Mouse (Mus musculus) olfactory bulb, adult 2 months (tissue): ENCODE data around the gene Tenm2. TPM values are rescaled to one million over a fixed set of nuclear protein-coding genes. Genes with fewer than 3 reads are reported as not detected.
A peak's percentile ranks its signal among the peaks of the same experiment; 100 is the strongest.

ENCODE experiments used
- H3K27ac ChIP-seq: fragments of 200-500 bp; 2 replicates; pipeline ENCODE4 v1.5.1; 2012; ENCODE audit warnings: low read depth, low read length; ENCODE audit not compliant: insufficient read depth
- H3K4me1 ChIP-seq: fragments of 200-500 bp; 2 replicates; pipeline ENCODE4 v1.6.1; 2012; ENCODE audit warnings: low read length; ENCODE audit not compliant: control insufficient read depth, insufficient read depth
- H3K4me3 ChIP-seq: fragments of 200-500 bp; 2 replicates; pipeline ENCODE4 v1.5.1; 2012; ENCODE audit warnings: mild to moderate bottlenecking, low read depth, low read length, moderate library complexity; ENCODE audit not compliant: insufficient read depth
- CTCF ChIP-seq: fragments of 200-500 bp; IDR thresholded peaks from 2 replicates; pipeline ENCODE4 v1.5.1; 2012; ENCODE audit warnings: low read depth, mild to moderate bottlenecking, low read length, moderate library complexity; ENCODE audit not compliant: insufficient read depth
- POLR2A ChIP-seq: fragments of 200-500 bp; IDR thresholded peaks from 2 replicates; pipeline ENCODE4 v1.6.1; 2012; ENCODE audit warnings: mild to moderate bottlenecking, low read depth, low read length, moderate library complexity; ENCODE audit not compliant: insufficient read depth
- WGBS: fragments of 180-500 bp; shearing (Covaris S2); methylation state at CpG from one replicate; pipeline ENCODE4 v1.1.7; 2018; 5-methylcytosine and 5-hydroxymethylcytosine counted together
- polyA plus RNA-seq: library from polyadenylated mRNA; stranded (reverse); fragments of >200 nt; gene quantifications from 2 replicates; pipeline ENCODE4 v1.2.4, GENCODE M21; 2012; ENCODE audit warnings: low replicate concordance; ENCODE audit not compliant: missing spikeins, insufficient read depth, insufficient read length

Tenm2 gene
- polyA plus RNA-seq, 1 experiment, result not detected

GRCm38 (mm10) chr11:36697816-36698215 is 537.9 kb downstream of the Tenm2 start:
- no peak overlapping the region for H3K4me3 ChIP-seq
- TF ChIP-seq POLR2A (no peak), CTCF (no peak)
- no peak overlapping the region for H3K27ac ChIP-seq
- 74% methylated on average over 8 of the region's 8 CpGs for WGBS
- no peaks in the 10 kb centered on the region for H3K4me1 ChIP-seq

- 54% methylated on average over 10 of the region's 10 CpGs for WGBS
- Histone ChIP-seq H3K27ac (no peak overlapping the region), H3K4me1 (no peaks in the 10 kb centered on the region), H3K4me3 (no peak overlapping the region)
- no peak for TF ChIP-seq CTCF
- no peak for TF ChIP-seq POLR2A
Measured at GRCm38 (mm10) chr11:36697021-36697639, 538.6 kb downstream of the Tenm2 start.

GRCm38 (mm10) chr11:36694810-36695209 is 541.0 kb downstream of the Tenm2 start:
- H3K4me3 ChIP-seq, result no peak overlapping the region
- H3K4me1 ChIP-seq, result no peaks in the 10 kb centered on the region; the same call in 1 of the 2 replicates
- H3K27ac ChIP-seq, result no peak overlapping the region
- no peak for TF ChIP-seq CTCF
- 41% methylated on average over 8 of the region's 8 CpGs for WGBS

GRCm38 (mm10) chr11:36692637-36693036 is 543.1 kb downstream of the Tenm2 start:
- 49% methylated on average over 3 of the region's 3 CpGs for WGBS
- H3K4me3 ChIP-seq, result no peak overlapping the region
- no peaks in the 10 kb centered on the region; the same call in 1 of the 2 replicates for H3K4me1 ChIP-seq
- TF ChIP-seq POLR2A (no peak), CTCF (no peak)
- no peak overlapping the region for H3K27ac ChIP-seq

DNA sequence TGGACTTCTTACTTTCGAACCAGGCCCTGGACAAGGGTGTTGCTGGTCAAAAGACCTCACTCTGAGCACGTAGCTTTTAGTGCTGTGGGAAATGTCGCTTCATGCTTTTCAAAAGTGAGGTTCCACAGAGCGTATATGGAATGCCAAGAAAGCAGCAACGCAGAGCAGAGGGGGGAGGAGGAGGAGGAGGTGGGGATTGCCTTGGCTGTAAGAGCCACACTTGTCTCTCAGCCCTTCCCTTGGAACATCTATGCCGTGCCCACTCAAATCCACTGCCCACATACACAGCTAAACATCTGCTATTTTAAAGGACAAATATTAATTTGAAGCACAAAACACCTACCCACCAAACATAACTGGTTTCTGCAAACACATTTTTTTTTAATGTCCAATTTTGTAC is 544.9 kb downstream of the Tenm2 start:
- H3K27ac ChIP-seq, result no peak overlapping the region
- TF ChIP-seq CTCF (no peak), POLR2A (no peak)
- 71% methylated on average over 6 of the region's 6 CpGs for WGBS
- H3K4me1 ChIP-seq, result no peaks in the 10 kb centered on the region; the same call in 1 of the 2 replicates
- H3K4me3 ChIP-seq, result no peak overlapping the region

DNA sequence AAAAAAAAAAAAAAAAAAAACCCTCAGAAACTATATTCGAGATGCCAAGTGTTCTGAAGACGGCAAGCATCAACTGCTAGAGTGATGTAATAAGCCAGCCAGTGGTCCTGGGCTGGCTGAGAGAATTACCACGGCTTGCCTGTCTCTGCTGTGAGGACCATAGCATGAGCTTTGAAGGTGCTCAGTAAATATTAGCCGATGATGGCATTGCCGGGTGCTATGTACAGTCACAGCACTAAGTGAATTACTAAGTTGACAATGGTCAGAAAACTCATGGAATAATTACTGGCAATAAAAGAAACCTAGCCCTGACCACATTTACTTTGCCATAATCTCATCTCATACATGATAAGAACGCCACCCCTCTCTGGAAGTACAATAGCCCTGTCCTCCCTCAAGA is 549.5 kb downstream of the Tenm2 start:
- no peaks in the 10 kb centered on the region; the same call in 1 of the 2 replicates for H3K4me1 ChIP-seq
- TF ChIP-seq POLR2A (no peak), CTCF (no peak)
- whole genome bisulfite sequencing, result 77% methylated on average over 6 of the region's 6 CpGs
- no peak overlapping the region for H3K4me3 ChIP-seq
- no peak overlapping the region for H3K27ac ChIP-seq

- WGBS, result 80% methylated on average over 2 of the region's 2 CpGs
- Histone ChIP-seq H3K4me1 (no peaks in the 10 kb centered on the region; the same call in 1 of the 2 replicates), H3K27ac (no peak overlapping the region), H3K4me3 (no peak overlapping the region)
- TF ChIP-seq POLR2A, result no peak
- no peak for TF ChIP-seq CTCF
Measured at GRCm38 (mm10) chr11:36679361-36679760, 556.4 kb downstream of the Tenm2 start.

- TF ChIP-seq CTCF, result no peak
- Histone ChIP-seq H3K4me1 (no peaks in the 10 kb centered on the region; the same call in 1 of the 2 replicates), H3K27ac (no peak overlapping the region), H3K4me3 (no peak overlapping the region)
- 59% methylated on average over 2 of the region's 2 CpGs for WGBS
Measured at GRCm38 (mm10) chr11:36678542-36678941, 557.2 kb downstream of the Tenm2 start.

- TF ChIP-seq POLR2A (no peak), CTCF (no peak)
- H3K27ac ChIP-seq, result peak overlapping the region; percentile 10
- WGBS, result 14% methylated on average over 10 of the region's 10 CpGs
- no peaks in the 10 kb centered on the region; the same call in 1 of the 2 replicates for H3K4me1 ChIP-seq
- peak overlapping the region; percentile 49 for H3K4me3 ChIP-seq
Measured at GRCm38 (mm10) chr11:36678057-36678396, 557.7 kb downstream of the Tenm2 start.
